Mouse (Mus musculus): Measurements from ENCODE around the gene Kcna6. TPM values are rescaled to one million over a fixed set of nuclear protein-coding genes. Genes with fewer than 3 reads are reported as not detected.

The Kcna6 gene
- not detected in 2 replicates for total RNA-seq (2017)

DNA sequence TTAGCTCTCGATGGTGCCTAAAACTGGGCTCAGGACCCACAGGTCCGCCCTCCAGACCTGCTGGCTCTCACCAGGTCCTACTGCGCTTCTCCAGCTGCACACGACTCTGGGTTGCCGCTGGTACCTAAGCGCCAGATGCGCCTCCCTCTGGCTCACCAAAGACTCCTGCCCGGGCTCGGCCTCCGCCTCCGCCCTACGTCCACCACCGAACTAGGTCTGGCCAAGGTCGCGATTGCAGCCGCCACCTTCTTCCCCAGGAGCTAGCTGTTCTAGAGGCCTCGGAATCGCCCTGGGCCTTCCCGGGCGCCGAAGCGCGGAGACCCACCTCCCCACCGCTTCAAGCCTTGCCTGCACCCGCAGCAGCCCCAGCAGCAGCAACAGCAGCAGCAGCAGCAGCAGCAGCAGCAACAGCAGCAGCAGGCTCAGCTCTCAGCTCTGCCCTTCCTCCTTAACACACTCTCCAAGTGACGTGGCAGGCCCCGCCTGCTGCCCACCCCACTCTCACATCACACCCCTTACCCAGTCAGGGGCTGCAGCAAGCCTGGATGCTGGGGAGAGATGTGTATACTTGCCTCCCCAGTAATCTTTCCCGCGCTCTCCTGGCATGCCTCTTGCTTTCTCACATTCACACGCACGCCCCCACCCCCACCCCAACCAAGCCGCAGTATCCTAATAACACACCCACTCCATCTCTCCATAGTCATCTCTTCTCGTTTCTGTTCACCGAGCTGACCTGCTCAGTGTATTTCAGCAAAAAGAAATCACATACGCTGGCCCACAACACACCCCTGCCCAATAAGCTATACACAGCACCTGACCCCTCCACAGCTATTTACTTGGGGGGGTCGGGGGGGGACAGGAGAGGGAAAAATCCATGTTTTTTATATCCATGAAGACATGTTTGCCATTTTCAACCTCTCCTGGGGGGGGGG lies at the start of gene Kcna6:
Kcna6 (minus strand) TSS at position 464 of the 932 bp plus-strand sequence.
- ATAC-seq (replicated peaks; ENCODE audit: low read depth, poor library complexity, severe bottlenecking) = no peak

DNA sequence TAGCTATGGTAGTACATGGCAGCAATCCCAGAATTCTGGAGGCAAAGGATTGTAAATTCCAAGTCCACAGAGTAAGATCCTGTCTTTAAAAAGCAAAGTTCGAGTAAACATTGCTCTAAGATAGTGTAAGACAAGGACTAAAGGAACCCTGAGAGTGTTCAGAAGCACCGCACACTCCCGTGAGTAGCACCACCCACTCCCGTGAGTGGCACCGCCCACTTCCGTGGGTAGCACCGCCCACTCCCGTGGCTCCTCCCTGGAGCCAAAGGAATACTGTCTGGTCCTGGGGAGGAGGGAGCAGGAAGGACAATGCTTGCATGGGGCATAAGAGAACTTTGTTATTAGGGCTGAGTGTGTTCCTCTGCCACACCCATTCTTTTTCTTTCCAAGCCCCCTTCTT lies 48.4 kb upstream of the Kcna6 start:
- no peak for ATAC-seq (replicated peaks; ENCODE audit: low read depth, poor library complexity, severe bottlenecking)

DNA sequence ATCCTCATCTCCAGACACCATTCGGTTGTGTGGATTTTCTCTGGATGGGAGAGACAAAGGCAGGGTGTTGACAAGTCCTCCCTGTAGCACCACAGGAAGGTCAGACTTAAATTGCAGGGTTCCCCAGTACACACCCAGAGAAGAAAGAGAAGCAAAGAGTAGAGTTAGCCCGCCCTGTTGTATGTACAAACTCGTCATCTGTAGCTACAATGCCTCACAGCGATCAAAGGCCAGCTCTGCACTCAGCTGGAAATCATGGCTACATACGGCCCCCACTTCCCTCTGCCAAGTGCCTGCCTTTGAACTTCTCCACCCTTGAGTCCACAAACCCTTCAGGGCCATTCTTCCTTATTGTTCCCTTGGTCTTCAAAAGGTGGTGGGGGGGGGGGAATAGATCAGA lies 43.7 kb upstream of the Kcna6 start:
- ATAC-seq (replicated peaks; ENCODE audit: low read depth, poor library complexity, severe bottlenecking) = no peak

DNA sequence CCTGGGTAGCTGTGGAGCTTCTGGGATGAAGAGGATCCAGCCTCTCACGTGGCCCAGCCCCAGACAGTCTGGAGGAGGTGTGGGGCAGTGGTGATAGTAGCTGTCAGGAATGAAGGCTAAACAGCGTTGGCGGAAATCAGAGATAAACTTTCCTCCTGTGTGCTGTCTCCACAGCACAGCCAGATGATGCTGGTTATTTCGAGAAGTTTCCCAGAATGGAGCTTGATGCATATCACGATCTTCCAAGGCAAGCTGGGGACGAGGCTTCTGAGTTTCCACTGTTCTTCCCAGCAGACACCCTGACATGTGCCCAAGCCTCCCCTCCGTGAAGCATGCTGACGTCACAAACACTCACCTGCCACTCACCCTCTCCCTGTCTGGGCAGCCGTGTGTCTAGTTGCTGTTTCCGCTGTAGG lies 43.2 kb upstream of the Kcna6 start:
- ATAC-seq (replicated peaks; ENCODE audit: low read depth, poor library complexity, severe bottlenecking) = no peak

DNA sequence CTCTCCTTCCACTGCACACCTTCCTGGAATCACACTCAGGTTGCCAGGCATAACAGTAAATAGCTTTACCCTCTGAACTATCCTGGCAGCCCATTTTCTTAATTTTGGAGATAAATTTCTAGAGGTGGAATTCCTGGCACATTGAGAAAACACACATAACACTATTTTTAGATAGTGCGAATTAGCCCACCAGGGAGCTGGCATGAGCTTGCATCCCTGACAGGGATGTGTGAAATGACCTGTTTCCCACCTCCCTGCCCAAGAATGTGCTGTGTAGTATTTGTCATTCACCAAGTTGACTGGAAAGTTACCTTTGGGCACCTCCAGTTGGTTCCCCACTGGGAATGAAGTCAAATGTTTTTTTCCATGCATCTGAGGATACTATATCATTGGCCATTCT lies 42.6 kb upstream of the Kcna6 start:
- ATAC-seq (replicated peaks; ENCODE audit: low read depth, poor library complexity, severe bottlenecking) = no peak

DNA sequence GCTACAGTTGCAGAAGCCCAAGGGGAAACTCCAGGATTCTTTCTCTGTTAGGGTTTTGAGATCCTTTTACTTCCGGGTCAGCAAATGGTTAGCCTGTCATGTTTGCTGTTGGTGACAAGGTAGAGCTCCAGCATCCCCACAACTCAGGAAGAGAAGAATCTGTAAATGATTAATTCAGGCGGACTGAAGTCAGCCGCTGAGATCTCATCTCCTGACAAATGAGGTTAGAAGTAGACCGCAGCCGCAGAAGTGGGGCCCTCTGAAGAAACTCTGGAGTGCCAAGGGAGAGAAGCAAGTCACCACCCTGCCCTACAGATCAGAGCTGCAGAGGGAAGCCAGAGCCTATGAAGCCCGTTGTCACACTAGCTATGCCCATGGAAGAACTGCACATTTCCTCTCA lies 37.4 kb upstream of the Kcna6 start:
- no peak for ATAC-seq (replicated peaks; ENCODE audit: low read depth, poor library complexity, severe bottlenecking)

DNA sequence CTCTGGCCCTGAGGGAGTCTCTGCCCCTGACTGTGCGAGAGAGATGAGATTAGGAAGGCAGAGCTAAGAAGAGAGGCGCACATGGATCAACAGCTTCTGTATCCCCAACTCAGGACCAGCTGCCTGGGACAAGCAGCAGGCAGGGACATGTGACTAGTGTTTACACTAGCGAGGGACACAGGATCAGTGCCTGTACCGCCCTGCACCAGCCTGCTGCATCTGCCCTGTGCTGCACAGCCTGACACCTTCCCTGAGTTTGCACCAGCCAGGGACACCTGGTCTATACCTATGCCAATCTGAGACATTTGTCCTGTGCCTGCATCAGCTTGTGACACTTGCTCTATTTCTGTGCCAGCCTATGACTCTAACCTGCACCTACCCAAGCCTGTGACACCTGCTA lies 33.4 kb upstream of the Kcna6 start:
- ATAC-seq (replicated peaks; ENCODE audit: low read depth, poor library complexity, severe bottlenecking) = no peak

DNA sequence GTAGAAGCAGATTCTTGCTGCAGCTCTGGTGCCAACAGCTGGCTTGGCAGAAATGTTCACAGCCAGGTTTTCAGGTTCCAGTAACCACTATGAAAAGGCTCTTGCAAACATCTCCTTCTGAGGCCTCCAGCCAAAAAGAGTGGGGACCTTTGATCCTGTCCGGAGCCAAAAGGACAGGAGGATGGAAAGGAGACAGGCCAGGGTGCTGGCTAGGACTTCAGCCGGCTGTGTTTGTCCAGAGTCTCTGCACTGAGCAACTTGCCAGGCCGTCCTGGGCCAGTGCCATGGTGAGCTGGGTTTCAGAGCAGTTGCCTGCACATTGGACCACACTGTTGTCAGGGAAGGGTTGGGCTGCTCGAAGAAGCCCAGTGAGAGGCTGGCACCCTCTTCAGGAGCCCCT lies 31.9 kb upstream of the Kcna6 start:
- ATAC-seq (replicated peaks; ENCODE audit: low read depth, poor library complexity, severe bottlenecking) = no peak

DNA sequence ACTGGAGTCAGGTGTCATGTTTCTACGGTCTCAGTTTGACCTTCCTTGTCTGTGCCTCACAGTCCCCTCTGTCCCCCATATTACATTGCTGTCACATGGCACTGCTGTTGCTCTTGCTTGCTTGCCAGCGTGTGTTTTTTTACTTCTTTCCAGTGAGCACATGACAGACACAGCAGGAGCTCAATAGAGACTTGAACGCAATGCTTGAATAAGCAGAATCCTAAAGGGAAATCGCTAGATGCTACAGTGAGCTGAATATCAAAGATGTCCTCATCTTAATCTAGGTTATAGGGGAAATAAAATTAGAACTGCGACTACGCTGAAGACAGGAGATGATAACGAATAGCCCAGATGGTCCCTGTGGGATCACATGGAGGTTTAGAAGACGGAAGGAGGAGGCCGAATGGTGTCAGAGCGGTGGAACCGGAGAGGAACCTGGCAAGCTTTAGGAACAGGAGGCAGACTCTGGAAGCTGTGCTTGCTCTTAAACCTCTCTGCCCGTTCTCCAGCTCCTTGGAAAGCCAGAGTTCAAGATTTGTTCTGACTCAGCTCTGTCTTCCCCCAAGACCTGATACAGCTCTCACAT lies 29.8 kb upstream of the Kcna6 start:
- ATAC-seq (replicated peaks; ENCODE audit: low read depth, poor library complexity, severe bottlenecking) = no peak

DNA sequence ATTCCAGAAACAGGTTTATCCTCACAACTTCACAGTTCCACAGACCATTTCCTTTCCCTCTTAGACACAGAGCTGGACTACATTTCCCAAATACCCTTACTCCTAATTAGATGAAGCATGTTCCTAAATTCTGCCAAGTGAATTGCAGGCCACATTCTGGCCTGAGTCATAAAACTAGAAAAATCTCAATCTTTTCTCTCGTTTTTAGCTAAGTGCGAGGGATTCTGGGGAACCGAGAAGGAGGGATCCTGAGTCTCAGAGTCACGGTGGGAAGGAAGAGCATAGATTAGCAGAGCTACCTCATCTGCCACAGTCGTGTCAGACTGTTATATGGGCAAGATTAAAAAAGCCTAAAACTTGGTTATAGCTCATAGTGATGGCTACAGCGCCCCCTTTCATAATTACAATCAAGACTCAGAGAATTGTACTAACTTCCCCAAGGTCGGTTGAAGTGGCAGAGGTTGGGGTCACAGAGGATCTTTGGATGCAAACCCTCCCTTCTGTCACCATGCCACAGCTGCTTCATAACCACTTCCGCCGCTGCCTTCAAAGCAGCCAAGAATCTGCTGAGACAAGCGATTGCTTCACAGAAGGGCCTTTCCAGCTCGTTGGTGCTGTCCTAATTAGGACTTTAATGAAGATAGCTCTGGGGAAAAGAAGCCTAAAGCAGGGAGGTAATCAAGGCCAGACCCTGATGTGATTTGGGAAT lies 28.6 kb upstream of the Kcna6 start:
- ATAC-seq (replicated peaks; ENCODE audit: low read depth, poor library complexity, severe bottlenecking) = no peak

DNA sequence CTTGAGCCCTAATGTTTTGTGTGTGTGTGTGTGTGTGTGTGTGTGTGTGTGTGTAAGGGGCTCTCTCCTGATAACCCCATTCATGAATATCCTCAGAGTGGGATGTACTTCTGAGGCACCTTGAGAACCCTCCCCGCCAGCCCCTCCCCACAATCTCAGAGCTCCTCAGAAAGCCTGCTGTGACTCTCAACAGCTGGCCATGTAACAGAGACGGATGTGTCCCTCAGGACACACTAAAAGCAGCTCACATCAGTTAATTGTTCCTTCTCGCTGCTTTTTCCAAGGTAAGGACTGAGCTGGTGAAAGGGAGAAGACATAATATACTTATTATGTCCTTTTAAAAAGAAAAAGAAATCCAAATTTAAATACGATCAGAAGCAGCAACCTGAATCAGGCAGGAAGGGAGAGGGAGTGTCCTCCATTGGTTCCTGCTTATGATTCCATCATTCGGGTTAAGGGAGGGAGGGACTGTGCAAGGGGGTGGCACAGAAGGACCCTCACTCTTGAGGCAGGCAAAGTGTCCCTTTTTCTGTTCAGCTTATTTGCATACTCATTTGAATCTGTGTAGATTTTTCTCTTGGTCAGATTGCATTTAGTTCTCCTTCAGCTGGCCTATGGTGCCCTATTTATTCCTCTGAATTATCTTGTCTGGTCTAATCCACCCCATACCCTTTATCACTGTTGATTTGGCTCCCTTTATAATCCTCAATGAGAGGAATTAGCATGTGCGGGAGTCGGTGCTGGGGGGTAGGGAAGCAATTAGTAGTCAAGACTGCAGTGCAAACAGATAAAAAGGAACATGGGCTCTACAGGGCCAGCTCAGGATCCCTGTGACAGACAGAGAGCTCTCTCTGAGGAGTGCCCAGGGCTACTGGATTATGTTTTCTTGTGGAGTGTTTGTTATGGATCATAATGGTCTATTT lies 27.4 kb upstream of the Kcna6 start:
- no peak for ATAC-seq (replicated peaks; ENCODE audit: low read depth, poor library complexity, severe bottlenecking)

DNA sequence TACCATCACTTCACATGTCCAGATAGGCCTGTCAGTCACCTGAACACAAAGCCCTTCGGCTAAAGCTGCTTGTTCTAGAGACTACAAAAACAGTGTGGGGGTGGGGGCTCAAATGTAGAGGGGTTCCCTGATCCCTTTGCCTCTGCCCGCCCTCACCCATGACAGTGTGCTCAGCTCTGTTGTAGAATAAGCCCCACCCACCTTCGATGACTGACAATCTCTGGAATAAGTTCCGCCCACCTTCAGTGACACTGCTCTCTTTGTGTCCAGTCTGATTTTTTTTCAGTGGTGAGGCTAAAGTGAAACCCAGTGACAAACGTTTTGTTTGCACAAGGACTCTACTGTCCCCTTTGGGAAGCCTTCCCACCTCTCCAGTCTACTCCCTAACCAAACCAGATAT lies 26.1 kb upstream of the Kcna6 start:
- ATAC-seq (replicated peaks; ENCODE audit: low read depth, poor library complexity, severe bottlenecking) = no peak

DNA sequence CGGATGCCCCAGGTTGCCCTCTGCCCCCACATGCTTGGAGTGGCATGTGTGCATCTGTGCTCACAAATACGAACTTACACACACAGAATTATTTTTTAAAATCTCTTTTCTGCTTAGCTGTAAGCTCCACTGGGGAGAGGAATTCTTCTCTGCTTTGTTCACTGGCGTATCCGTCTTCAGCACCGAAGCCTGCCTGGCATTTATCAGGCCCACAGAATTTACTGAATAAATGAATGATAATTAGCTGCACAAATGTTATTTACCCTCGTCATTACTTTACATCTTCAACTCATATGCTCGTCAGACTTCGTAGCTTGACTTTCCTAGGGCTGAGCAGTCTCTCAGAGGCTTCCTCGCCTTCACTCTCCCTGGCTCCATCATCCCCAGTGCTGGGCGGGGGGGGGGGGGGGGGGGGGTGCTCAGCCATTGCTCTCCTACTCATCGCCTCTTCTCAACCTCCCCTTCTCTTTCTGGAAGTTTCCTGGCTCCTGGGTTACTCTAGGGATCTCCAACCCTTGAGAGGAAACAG lies 24.2 kb upstream of the Kcna6 start:
- ATAC-seq (replicated peaks; ENCODE audit: low read depth, poor library complexity, severe bottlenecking) = no peak

DNA sequence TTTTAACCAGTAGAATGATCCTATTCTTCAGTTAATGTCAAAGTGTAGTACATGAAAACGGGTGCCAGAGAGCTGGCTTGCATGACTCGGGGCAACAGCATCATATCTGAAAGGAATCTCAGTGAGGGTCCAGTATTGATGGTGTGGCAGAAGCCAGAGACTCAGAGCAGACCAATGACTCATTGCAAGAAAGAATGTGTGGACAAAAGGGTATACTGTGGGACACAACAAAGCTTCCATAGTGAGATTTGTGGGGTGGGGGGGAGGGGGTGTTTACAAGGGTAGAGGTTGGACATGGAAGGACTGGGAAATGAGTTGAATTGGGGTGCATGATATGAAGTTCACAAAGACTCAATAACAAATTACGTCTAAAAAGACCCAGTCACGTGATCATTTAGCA lies 20.9 kb upstream of the Kcna6 start:
- ATAC-seq (replicated peaks; ENCODE audit: low read depth, poor library complexity, severe bottlenecking) = no peak

DNA sequence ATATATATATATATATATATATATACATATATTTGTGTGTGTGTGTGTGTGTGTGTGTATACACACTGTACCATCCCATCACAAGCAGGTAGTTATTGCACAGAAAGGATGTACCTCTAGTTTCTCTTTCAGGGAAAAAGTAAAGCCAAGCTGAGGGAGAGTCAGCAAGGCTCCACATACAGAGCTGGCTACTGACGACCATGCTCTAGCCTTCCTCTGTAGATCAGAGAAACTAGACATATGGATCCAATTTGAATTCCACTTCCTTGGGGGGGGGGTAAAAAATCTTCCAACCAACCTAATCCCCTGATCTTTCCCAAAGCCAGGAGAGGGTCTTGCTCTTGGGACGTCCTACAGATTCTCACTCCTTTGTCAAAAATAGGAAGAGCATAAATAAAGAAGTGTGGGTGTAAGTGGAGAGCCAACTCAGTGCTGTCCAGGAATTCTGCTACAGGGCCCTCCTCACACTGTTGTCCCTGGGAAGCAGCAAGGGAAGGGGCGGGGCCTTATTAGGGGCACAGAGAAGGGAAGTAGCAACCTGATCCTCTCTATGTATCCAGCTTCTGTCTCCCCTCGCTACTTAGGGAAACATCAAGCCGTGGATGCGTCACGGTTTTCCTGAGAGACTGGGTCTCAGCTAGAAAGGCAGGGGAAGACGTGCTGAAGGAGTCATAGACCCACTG lies 15.4 kb upstream of the Kcna6 start:
- ATAC-seq (replicated peaks; ENCODE audit: low read depth, poor library complexity, severe bottlenecking) = no peak

DNA sequence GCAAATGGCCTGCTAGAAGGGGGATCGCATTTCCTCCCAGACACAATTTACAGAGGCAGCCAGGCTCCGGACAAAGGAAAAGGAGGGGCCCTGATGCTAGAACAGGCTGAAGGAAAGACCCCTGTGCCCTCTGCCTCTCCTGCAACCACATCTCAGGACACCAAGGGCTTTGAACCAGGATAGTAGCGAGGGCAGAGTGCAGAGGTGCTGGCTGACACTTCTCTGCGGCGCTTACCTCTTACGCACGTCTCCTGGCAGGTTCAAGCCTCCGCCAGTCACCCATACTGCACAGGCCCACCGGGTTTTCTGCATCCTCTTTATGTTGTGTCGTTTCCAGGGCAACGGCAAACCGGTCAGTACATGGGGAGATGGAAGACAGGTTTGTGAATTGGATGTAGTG lies 12.0 kb upstream of the Kcna6 start:
- ATAC-seq (replicated peaks; ENCODE audit: low read depth, poor library complexity, severe bottlenecking) = no peak

DNA sequence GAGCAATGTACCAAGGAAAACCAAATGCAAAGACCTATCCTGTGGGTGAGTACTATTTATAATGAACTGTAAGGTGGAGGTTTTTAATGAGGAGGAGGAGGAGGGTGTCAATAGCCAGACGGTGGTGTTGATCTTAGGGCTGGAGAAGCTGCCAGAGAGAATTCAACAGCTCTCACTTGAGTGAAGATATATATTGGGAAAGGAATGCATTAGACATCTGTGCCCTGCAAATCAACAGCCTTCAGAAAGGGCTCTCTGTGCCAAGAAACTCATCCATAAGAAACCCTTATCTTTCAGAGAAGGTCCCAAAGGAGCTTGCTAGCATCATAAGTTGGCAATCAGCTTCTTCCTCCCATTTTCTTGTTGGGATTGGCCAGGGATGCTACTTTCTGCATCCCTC lies 5.4 kb upstream of the Kcna6 start:
- no peak for ATAC-seq (replicated peaks; ENCODE audit: low read depth, poor library complexity, severe bottlenecking)

DNA sequence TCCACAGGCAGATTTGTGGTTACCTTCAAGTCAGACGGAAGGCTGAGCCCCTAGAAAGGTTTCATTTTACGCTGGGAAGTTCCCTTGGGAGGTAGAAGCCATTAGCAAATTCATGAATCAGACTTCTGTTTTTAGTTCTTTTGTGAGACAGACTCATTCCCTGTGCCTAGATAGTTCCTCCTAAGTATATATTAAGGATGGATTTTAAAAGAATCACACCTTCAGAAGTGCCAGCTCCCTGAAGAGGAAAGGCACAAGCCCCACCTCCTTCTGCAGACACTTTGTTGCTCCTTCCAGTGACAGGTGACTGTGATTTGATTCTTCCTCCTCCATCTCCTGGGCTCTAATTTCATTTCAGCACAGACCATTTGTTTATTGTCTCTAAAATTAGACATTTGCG lies 2.1 kb upstream of the Kcna6 start:
- no peak for ATAC-seq (replicated peaks; ENCODE audit: low read depth, poor library complexity, severe bottlenecking)

Data from common myeloid progenitor, adult 5-6 weeks (primary cell).